Mouse (Mus musculus): ENCODE measurements around the gene Hip1r. TPM values are rescaled to one million over a fixed set of nuclear protein-coding genes. Genes with fewer than 3 reads are reported as not detected.
A peak's percentile ranks its signal among the peaks of the same experiment; 100 is the strongest.

Gene Hip1r
- total RNA-seq, 2 experiments from 2014 or later, result 68.3 to 74.2 TPM

- TF ChIP-seq CTCF (IDR thresholded peaks at IDR 0.05), result no peak
- intact Hi-C loops (cut with DNase I), result loop anchor here (2.0 kb wide), 1 partner anchor 25 kb away; no protein-coding TSS in a partner anchor
- Histone ChIP-seq H3K4me3 (peak overlapping the region; percentile 74), H3K27ac (peak overlapping the region; percentile 96)
- DNase-seq (ENCODE audit: extremely low spot score in 1 of 2, low spot score in 2 of 2), result no peak
These were observed 57.9 kb downstream of the Hip1r start for GRCm38 (mm10) chr5:124031068-124031955.

DNA sequence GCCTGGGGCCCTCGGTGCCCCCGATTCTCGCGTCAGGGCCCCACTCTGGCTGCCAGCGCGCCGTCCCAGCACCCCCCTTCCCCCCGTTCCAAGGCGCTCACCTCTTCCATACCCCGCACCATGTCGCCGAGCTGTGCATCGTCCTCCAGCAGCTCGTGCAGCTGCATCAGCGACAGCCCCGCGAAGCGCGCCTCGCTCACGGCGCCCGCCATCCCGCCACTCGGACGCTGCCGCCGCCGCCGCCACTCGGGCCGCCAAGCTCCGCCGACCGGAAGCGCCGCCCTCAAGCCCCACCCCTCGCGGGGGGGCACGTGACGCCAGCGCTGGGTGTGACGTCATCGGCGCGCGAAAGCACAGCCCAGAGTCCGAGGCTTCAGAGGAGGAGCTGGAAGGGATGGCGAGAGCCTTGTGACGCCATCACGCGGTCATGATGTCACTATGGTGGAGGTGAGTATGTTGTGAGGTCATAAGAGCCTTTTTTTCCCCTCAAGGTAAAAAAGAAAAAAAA is 58.6 kb downstream of the Hip1r start, which contains the start of gene Vps37b:
Vps37b (minus strand) TSS at position 270 of the 508 bp plus-strand sequence.
- TF ChIP-seq CTCF (IDR thresholded peaks at IDR 0.05), result no peak
- intact Hi-C loops (cut with DNase I), result no loop called here
- peak within 1 kb of the TSS; percentile 74 for H3K4me3 ChIP-seq
- H3K27ac ChIP-seq, result peak within 1 kb of the TSS; percentile 96
- peak; percentile 91 to 96 for DNase-seq (ENCODE audit: extremely low spot score in 1 of 2, low spot score in 2 of 2)

- no peak for DNase-seq (ENCODE audit: extremely low spot score in 1 of 2, low spot score in 2 of 2)
- TF ChIP-seq CTCF (IDR thresholded peaks at IDR 0.05), result no peak
- intact Hi-C loops (cut with DNase I), result no loop called here
- Histone ChIP-seq H3K4me3 (no peak overlapping the region), H3K27ac (no peak overlapping the region)
These were observed 61.0 kb downstream of the Hip1r start for GRCm38 (mm10) chr5:124034471-124034870.

DNA sequence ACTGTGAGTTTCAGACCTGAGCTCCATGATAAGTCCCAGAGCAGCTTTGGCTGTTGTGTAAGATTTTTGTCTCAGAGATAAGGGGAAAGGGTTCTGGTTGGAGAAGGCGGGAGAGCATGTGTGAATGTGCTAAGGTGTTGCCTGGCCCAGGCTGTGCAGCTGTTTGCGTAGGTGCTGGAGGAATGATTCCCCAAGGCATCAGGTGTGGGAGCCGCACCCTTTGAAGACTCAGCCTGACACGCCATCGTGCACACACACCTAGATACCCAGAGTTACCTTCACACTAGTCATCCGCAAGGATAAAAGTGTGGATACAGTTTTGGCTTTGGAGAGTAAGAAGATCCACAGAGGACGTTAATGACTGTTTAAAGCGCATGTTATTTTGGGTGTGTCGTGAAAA is 62.0 kb downstream of the Hip1r start:
- no peak overlapping the region for H3K27ac ChIP-seq
- H3K4me3 ChIP-seq, result no peak overlapping the region
- no peak for TF ChIP-seq CTCF (IDR thresholded peaks at IDR 0.05)
- intact Hi-C loops (cut with DNase I), result no loop called here
- no peak for DNase-seq (ENCODE audit: extremely low spot score in 1 of 2, low spot score in 2 of 2)

- no peak for DNase-seq (ENCODE audit: extremely low spot score in 1 of 2, low spot score in 2 of 2)
- no peak for TF ChIP-seq CTCF (IDR thresholded peaks at IDR 0.05)
- no peak overlapping the region for H3K4me3 ChIP-seq
- H3K27ac ChIP-seq, result no peak overlapping the region
- intact Hi-C loops (cut with DNase I), result no loop called here
These were observed 62.4 kb downstream of the Hip1r start for GRCm38 (mm10) chr5:124035806-124036205.

DNA sequence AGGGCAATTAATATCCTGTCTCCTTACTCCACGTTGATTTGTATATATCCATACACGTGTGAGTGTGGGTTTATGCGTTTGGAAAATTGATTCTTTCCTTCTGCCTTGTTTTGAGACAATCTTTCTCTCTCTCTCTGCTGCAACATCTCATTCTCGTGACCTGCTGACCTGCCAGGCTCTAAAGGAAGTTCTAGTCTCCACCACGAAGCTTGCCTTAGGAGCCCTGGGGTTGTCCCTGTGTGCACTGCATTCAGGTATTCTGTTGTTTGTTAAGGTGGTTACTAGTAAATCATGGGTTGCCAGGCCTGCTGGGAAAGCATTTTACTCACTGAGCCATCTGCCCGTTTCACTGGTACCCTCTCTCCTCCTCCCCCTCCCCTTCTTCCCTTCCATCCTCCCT is 62.9 kb downstream of the Hip1r start:
- intact Hi-C loops (cut with DNase I), result no loop called here
- H3K27ac ChIP-seq, result no peak overlapping the region
- no peak for TF ChIP-seq CTCF (IDR thresholded peaks at IDR 0.05)
- no peak overlapping the region for H3K4me3 ChIP-seq
- DNase-seq (ENCODE audit: extremely low spot score in 1 of 2, low spot score in 2 of 2), result no peak

- DNase-seq (ENCODE audit: extremely low spot score in 1 of 2, low spot score in 2 of 2), result no peak
- H3K27ac ChIP-seq, result no peak overlapping the region
- no peak for TF ChIP-seq CTCF (IDR thresholded peaks at IDR 0.05)
- intact Hi-C loops (cut with DNase I), result no loop called here
- H3K4me3 ChIP-seq, result no peak overlapping the region
These were observed 63.4 kb downstream of the Hip1r start for GRCm38 (mm10) chr5:124036836-124037235.

DNA sequence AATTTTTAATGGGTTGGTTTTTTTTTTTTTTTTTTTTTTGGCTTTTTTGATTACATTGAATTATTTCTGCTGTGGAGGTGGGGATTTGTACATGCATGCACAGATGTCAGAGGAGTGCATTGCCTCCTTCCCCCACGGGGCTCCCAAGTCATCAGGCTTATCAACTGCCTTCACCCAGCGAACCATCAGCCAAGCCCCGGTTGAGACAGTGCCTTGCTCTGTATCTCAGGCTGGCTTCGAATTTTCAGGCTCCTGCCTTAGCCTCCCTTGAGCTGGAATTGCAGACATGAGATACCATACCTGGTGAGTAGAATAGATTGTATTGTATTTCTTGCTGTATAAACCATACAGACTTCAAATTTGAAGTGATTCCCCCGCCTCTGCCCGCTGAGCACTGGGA is 66.2 kb downstream of the Hip1r start:
- no peak overlapping the region for H3K4me3 ChIP-seq
- intact Hi-C loops (cut with DNase I), result no loop called here
- no peak for TF ChIP-seq CTCF (IDR thresholded peaks at IDR 0.05)
- no peak for DNase-seq (ENCODE audit: extremely low spot score in 1 of 2, low spot score in 2 of 2)
- H3K27ac ChIP-seq, result no peak overlapping the region

DNA sequence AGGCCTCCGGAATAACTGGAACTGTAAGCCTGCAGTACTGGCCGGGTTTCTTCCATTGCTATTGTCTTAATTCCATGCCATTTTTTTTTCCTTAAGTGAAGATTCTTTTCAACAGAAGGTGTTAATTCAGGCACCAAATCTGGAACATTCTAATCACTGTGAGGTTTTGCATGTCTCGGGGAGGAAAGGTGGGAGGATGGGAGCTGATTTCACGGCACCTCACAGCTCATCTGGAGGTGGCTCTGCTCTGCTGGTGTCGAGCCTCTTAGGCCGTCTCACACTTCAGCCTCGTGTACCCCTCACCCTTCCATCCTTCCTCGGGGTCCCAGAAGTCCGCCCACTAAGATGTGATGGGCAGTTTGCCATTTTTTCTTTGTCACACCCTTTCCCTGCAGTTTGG is 67.7 kb downstream of the Hip1r start:
- no peak for DNase-seq (ENCODE audit: extremely low spot score in 1 of 2, low spot score in 2 of 2)
- TF ChIP-seq CTCF (IDR thresholded peaks at IDR 0.05), result no peak
- no peak overlapping the region for H3K27ac ChIP-seq
- intact Hi-C loops (cut with DNase I), result no loop called here
- H3K4me3 ChIP-seq, result no peak overlapping the region

- peak; percentile 70 for DNase-seq (ENCODE audit: extremely low spot score in 1 of 2, low spot score in 2 of 2)
- intact Hi-C loops (cut with DNase I), result loop anchor here (1.0 kb wide), 1 partner anchor 24 kb away; no protein-coding TSS in a partner anchor
- H3K4me3 ChIP-seq, result no peak overlapping the region
- no peak for TF ChIP-seq CTCF (IDR thresholded peaks at IDR 0.05)
- H3K27ac ChIP-seq, result peak overlapping the region; percentile 65
These were observed 70.0 kb downstream of the Hip1r start for GRCm38 (mm10) chr5:124043212-124043978.

DNA sequence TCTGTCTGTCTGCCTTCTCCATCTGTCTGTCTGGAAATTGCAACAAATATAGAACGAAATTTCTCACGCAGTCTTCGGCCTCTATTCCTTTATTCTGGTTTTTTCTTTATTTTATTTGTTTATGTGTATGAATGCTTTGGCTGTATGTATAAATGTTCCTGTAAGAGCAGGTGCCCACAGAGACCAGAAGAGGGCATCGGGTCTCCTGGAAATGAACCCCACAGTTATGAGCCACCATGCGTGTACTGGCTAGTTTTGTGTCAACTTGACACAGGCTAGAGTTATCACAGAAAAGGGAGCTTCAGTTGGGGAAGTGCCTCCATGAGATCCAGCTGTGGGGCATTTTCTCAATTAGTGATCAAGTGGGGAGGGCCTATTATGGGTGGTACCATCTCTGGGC is 70.6 kb downstream of the Hip1r start:
- TF ChIP-seq CTCF (IDR thresholded peaks at IDR 0.05), result no peak; the same call in 1 of the 2 replicates
- Histone ChIP-seq H3K4me3 (no peak overlapping the region), H3K27ac (peak overlapping the region; percentile 65)
- intact Hi-C loops (cut with DNase I), result loop anchor here (1.0 kb wide), 1 partner anchor 25 kb away; no protein-coding TSS in a partner anchor
- no peak for DNase-seq (ENCODE audit: extremely low spot score in 1 of 2, low spot score in 2 of 2)

Data from left cerebral cortex, adult 2 months (tissue).